Mouse (Mus musculus) kidney, adult 18-20 months (tissue): ENCODE results near the gene Nipsnap3b.

Experiments used
- DNase-seq: peaks from one replicate; pipeline ENCODE4 v3.0.0; 2021

The Nipsnap3b gene

GRCm38 (mm10) chr4:53011732-53012361 lies at the start of gene Nipsnap3b:
Gene Nipsnap3b (plus strand): TSS chr4:53011880.
- peak; percentile 96 for DNase-seq

- no peak for DNase-seq
Observed at GRCm38 (mm10) chr4:52964247-52964646, 47.4 kb upstream of the Nipsnap3b start, which contains the start of gene Olfr270. Gene Olfr270 (plus strand): TSS chr4:52964547.

DNA sequence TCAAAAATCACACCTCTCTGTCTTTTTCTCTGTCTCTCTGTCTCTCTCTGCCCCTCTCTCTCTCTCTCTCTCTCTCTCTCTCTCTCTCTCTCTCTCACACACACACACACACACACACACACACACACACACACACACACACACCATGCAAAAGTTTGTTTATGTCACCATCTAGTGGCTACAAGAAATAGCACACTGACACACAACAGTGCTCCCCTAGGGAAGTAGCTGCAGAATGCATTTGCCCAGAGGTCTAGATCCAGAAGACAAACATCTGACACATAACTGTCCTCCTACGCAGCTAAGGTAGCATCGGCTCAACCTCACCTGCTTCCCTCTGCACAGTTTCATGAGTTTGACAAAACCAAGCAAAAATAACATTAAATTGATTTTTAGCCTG lies 26.5 kb upstream of the Nipsnap3b start:
- no peak for DNase-seq

- no peak for DNase-seq
Observed at GRCm38 (mm10) chr4:52986266-52986665, 25.4 kb upstream of the Nipsnap3b start.

DNA sequence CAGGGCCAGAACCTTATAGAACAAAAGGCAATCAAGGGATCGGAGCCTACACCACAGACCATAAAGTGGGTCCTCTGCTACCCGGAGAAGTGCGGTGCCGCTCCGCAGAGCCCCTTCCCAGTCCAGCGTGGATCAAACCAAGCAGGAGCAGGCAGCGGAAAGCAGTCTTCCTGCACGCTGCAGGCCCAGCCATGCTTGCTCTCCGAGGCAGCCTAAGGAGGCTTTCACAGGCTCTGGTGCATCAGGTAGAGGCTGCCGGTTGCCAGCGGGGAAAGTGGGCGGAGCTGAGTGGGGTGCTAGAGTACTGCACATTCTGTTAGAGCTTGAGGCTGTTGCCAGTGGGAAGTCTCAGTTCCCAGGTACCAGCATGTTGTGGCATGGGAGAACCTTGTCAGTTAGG lies 22.4 kb upstream of the Nipsnap3b start, which contains the start of gene Nipsnap3a:
Nipsnap3a (plus strand) TSS at position 25 of the 400 bp plus-strand sequence.
- DNase-seq, result no peak

DNA sequence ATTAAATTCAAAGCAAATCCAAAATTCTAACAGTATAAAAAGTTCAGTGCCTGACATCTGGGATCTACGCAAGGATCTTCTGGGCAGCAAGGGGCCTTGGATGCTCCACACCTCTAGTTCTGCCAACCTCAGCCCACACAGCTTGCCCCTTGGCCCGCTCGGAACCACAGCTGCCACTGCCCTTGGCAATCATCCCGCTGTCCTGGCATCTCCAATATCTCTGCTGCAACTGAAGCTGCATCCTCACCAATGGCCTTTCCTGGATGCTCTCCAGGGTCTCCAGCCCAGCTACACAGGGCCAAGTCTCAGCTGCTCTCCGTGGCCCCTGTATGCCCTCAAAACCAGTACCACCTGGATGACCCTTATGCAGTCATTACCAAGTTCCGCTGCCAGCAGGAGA lies 12.2 kb upstream of the Nipsnap3b start:
- DNase-seq, result no peak

- no peak for DNase-seq
Observed at GRCm38 (mm10) chr4:53000154-53000553, 11.5 kb upstream of the Nipsnap3b start.

- no peak for DNase-seq
Observed at GRCm38 (mm10) chr4:53009183-53009582, 2.5 kb upstream of the Nipsnap3b start.

- DNase-seq, result no peak
Observed at GRCm38 (mm10) chr4:53009871-53010270, 1.8 kb upstream of the Nipsnap3b start.

GRCm38 (mm10) chr4:53014421-53014820 lies 2.7 kb downstream of the Nipsnap3b start:
- DNase-seq, result no peak

GRCm38 (mm10) chr4:53015024-53015423 lies 3.3 kb downstream of the Nipsnap3b start:
- DNase-seq, result no peak

DNA sequence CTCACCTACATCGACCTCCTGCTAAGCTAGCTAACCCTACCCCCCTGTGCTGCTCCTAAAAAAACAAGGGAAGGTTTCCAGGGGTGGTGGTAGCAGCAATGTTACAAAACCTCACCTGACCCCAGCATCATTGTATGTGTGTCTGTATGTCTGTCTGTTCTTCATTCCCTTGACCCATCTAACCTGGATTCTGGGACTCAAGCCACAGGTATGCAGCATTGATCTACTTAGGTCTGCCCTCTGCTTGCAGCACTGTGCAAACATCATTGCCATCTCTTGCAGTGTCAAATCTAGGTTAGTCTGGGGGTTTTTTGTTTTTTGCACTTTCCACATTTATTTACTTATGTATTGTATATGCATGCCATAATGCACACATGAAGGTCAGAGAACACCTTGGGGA lies 6.7 kb downstream of the Nipsnap3b start:
- no peak for DNase-seq

GRCm38 (mm10) chr4:53023189-53023925 lies 11.7 kb downstream of the Nipsnap3b start:
- no peak for DNase-seq

DNA sequence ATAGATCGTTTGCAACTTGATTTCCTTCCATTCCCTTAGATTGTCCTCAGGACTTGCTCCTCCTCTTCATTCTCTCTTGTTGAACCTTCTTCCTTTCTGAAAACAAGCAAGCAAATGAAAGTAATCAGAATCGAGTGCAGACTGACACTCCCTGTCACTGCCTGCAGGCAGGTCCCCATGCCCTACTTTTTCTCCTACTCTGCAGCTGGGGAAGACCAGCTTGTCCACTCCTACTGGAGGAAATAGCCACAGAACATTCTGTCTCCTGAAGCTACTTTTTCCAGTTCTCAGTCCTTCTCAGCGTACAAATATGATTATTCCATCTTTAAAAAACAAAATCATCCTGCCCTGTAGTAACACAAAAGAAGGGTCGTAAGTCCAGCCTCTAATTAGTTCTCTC lies 12.7 kb downstream of the Nipsnap3b start:
- DNase-seq, result no peak

- no peak for DNase-seq
Observed at GRCm38 (mm10) chr4:53027811-53028210, 16.1 kb downstream of the Nipsnap3b start.

- DNase-seq, result no peak
Observed at GRCm38 (mm10) chr4:53030326-53030948, 18.8 kb downstream of the Nipsnap3b start.

DNA sequence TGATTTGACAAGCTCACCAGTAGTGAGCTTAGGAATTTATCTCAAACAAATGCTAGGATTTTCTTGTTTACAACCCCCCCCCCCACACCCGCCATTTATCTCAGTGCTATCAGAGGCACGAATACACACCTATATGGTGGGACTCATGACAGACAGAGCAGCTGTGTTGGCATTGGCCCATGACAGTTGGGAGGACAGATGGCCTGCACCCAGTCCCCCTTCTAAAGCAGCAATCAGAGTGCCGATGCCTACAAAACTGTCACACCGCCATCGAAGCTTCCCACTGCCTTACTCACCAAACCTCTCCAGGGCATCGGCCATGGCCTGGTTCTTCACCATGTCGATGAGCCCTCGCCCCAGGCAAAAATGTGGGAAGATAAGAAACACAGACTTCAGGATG lies 32.1 kb downstream of the Nipsnap3b start:
- no peak for DNase-seq

- DNase-seq, result no peak
Observed at GRCm38 (mm10) chr4:53045807-53046206, 34.1 kb downstream of the Nipsnap3b start.

- no peak for DNase-seq
Observed at GRCm38 (mm10) chr4:53046238-53047022, 34.8 kb downstream of the Nipsnap3b start.

GRCm38 (mm10) chr4:53062301-53063008 lies 50.8 kb downstream of the Nipsnap3b start:
- DNase-seq, result no peak
